15 mouse cellular contexts compared by ENCODE assay signal in the genomic region with DNA sequence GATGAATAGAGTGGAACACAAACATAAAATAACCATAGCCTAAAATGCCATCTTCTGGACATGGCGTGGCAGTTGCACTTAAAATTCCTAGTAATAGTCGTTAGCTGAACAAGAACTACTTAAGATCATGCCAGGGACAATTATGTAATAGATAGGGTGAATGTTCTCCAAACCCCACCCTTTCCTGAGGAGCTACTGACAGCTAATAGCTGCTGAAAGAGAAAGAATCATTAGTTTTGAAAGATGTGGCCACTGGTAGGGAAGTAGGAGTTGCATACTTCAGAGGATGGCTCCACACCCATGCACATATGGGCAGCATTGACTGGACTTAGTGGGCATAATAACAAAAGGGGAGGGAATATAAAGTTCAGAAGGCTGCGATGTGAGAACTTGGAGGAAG.
"Had no signal": no experiment of that assay in that cellular context is flagged by ENCODE, and none has a peak within 500 bp of the region (broad histone marks: within the 10 kb centered on the region; RNA-seq: fewer than 3 reads in every experiment).

No protein-coding gene starts in this region.

- H3K4me1 ChIP-seq: limb, embryonic 13.5 days; midbrain, embryonic 12.5 days; neural tube, embryonic 15.5 days had no signal

- H3K4me2 ChIP-seq: limb, embryonic 13.5 days; midbrain, embryonic 12.5 days; neural tube, embryonic 15.5 days had no signal

- H3K4me3 ChIP-seq: layer of hippocampus, adult 2 months; limb, embryonic 13.5 days; midbrain, embryonic 12.5 days; myocyte; neural tube, embryonic 15.5 days had no signal

- DNase-seq: kidney, adult 8-10 months; kidney, postnatal 10 days; kidney, postnatal 4 days; left cerebral cortex, postnatal 4 days; lung, postnatal 14 days; spleen, adult 18-20 months; thymus, adult 18-20 months; thymus, postnatal 14 days had no signal

- H3K27me3 ChIP-seq: limb, embryonic 13.5 days; midbrain, embryonic 12.5 days; neural tube, embryonic 15.5 days had no signal

- H3K27ac ChIP-seq: layer of hippocampus, adult 2 months; limb, embryonic 13.5 days; liver, embryonic 14.5 days; midbrain, embryonic 12.5 days; neural tube, embryonic 15.5 days had no signal

- H3K9ac ChIP-seq: limb, embryonic 13.5 days; liver, embryonic 14.5 days; midbrain, embryonic 12.5 days; neural tube, embryonic 15.5 days had no signal

- H3K9me3 ChIP-seq: limb, embryonic 13.5 days; midbrain, embryonic 12.5 days; neural tube, embryonic 15.5 days had no signal

- H3K36me3 ChIP-seq: limb, embryonic 13.5 days; midbrain, embryonic 12.5 days; neural tube, embryonic 15.5 days had no signal

- ATAC-seq: intestine, embryonic 16.5 days had no signal
